Mouse (Mus musculus): ENCODE results near the gene Gm49339.
"Not testable (repeated sequence)": the region's sequence is repeated elsewhere in the genome, so short reads cannot be mapped to it uniquely, and the experiment has no call there.

Gm49339 gene

DNA sequence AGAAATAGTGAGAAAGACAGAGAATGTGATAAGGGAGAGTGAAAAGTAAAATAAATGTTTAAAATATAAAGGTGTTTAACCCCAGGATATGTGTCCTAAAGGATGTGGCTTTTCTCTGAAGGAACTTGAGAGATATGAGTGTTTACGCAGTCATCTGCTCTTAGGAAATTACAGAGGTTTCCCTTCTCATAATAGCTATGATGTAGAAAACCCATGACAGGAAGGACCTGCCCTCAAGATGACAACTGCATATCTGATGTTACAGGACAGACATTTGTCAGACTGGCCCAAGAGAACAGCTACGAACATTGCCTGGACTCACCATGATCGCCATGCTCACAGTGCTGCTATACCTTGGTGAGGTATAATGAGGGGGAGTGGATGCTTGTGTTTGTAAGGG is at the start of gene Gm49339, which contains the start of gene Lilr4b:
Gm49339 (plus strand) TSS at position 216 of the 400 bp plus-strand sequence.
Lilr4b (plus strand) TSS at position 236 of the 400 bp plus-strand sequence.
- DNase-seq (ENCODE audit: low spot score in 2 of 2), result not testable (repeated sequence)

- DNase-seq (ENCODE audit: low spot score in 2 of 2), result no peak
Observed at GRCm38 (mm10) chr10:51432940-51433339, 47.5 kb upstream of the Gm49339 start.

GRCm38 (mm10) chr10:51435684-51436083 is 44.7 kb upstream of the Gm49339 start:
- no peak for DNase-seq (ENCODE audit: low spot score in 2 of 2)

DNA sequence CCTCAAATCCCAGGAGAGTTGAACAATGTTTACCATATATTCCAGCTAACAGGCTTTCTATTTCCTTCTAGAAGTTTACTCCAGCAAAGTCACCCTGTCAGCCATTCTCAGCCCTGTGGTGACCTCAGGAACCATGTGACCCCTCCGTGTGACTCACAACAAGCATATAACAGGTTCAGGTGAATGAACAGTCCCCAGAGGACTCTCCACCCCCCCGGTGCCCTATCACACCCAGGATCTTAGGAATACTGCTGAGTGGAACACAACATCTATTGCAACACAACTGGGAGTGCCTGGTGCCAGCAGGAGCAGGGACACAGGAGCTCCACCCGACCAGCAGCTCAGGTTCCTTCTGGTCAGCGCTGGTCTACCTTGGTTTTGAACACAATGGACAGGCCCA is 28.8 kb upstream of the Gm49339 start:
- DNase-seq (ENCODE audit: low spot score in 2 of 2), result no peak

DNA sequence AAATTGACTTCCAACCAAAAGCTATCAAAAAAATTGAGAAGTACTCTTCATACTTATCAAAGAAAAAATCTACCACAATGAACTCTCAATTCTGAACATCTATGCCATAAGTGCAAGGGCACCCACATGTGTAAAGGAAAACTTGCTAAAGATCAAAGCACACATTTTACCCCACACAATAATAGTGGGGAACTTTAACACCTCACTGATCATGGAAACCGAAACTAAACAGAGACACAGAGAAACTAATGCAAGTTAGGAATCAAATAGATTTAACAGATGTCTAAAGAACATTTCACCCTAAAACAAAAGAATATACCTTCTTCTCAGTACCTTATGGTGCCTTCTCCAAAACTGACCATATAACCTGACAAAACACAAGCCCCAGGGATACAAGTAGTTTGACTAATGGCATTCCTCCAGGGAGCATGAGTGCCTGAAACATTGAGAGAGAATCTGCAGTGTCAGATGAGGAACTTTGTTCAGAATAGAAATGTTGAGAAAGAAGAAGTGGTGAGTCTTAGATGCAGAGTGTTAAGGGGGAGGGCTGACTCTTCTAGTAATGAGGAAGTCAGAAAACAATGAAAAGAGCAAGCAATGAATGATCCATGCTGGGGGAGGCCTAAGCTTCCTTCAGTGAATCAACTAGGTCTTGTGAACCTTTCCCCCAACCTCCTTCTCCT is 26.7 kb upstream of the Gm49339 start:
- no peak for DNase-seq (ENCODE audit: low spot score in 2 of 2)

- DNase-seq (ENCODE audit: low spot score in 2 of 2), result no peak
Observed at GRCm38 (mm10) chr10:51454365-51454764, 26.0 kb upstream of the Gm49339 start.

DNA sequence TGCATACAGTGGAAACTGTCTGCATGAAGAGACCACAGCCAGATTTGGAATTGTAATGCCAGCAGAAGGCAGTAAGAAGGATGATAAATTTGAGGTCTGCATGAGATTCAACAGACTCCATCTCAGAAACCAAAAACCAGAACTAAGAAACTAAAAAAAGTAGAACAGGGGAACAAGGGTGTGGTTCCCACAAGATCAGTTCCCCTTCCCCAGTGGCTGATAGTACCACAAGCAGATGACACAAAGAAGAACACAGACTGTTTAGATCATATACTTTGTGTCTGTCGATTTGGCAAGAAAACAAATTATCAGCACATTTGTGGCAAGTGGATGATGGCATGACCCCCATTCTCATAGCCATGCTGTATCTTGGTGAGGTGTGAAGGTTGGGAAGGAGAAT is 24.6 kb upstream of the Gm49339 start:
- DNase-seq (ENCODE audit: low spot score in 2 of 2), result no peak

- DNase-seq (ENCODE audit: low spot score in 2 of 2), result no peak
Observed at GRCm38 (mm10) chr10:51456369-51456768, 24.0 kb upstream of the Gm49339 start.

GRCm38 (mm10) chr10:51463800-51464199 is 16.6 kb upstream of the Gm49339 start:
- DNase-seq (ENCODE audit: low spot score in 2 of 2), result not testable (repeated sequence)

DNA sequence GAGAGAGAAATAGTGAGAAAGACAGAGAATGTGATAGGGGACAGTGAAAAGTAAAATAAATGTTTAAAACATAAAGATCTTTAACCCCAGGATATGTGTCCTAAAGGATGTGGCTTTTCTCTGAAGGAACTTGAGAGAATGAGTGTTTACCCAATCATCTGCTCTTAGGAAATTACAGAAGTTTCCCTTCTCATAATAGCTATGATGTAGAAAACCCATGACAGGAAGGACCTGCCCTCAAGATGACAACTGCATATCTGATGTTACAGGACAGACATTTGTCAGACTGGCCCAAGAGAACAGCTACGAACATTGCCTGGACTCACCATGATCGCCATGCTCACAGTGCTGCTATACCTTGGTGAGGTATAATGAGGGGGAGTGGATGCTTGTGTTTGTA is 10.3 kb downstream of the Gm49339 start, which contains the start of gene Lilrb4a:
Lilrb4a (plus strand) TSS at position 266 of the 400 bp plus-strand sequence.
- not testable (repeated sequence) for DNase-seq (ENCODE audit: low spot score in 2 of 2)

DNA sequence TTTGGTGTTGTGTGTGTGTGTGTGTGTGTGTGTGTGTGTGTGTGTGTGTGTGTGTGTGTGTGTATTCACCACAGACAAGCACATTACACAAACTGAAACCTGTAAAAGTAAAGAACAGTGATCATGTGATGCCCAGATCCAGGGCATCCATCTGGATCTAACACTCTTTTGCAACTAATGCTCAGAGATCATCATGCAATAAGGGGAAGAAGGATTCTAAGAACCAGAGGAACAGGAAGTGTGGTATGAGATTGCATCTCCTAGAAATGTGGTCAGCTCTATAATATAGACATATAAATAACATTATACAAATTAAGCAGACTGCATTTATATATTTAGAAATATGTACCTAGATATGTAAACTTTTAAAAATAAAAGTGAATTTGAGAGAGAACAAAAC is 39.6 kb downstream of the Gm49339 start:
- no peak for DNase-seq (ENCODE audit: low spot score in 2 of 2)

GRCm38 (mm10) chr10:51521453-51521852 is 41.0 kb downstream of the Gm49339 start:
- DNase-seq (ENCODE audit: low spot score in 2 of 2), result no peak

GRCm38 (mm10) chr10:51526090-51526489 is 45.7 kb downstream of the Gm49339 start:
- DNase-seq (ENCODE audit: low spot score in 2 of 2), result no peak

- no peak for DNase-seq (ENCODE audit: low spot score in 2 of 2)
Observed at GRCm38 (mm10) chr10:51526633-51527032, 46.2 kb downstream of the Gm49339 start.

DNA sequence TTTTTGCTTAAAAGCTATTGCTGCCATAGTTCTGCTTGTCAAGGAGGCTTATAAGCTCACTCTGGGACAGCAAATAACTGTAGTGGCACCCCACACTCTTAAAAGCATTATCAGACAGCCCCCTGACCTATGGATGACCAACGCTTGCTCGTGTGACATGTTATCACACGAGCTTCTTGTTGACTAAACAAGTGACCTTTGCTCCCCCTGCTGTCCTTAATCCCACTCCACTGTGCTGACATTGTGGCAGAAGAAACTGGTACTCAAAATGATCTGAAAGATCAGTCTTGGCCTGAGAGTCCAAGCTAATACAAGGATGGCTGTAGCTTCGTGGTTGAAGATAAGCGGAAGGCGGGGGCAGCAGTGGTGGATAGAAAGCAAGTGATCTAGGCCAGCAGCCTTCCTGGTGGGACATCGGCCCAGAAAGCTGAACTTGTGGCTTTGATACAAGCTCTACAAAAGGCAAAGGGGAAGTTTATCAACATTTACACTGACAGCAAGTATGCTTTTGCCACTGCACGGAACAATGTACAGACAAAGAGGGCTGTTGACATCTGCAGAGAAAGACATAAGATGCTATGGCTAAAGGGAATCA is 48.5 kb downstream of the Gm49339 start:
- DNase-seq (ENCODE audit: low spot score in 2 of 2), result no peak

- DNase-seq (ENCODE audit: low spot score in 2 of 2), result no peak
Observed at GRCm38 (mm10) chr10:51529497-51529896, 49.1 kb downstream of the Gm49339 start.

GRCm38 (mm10) chr10:51530813-51531212 is 50.4 kb downstream of the Gm49339 start:
- no peak for DNase-seq (ENCODE audit: low spot score in 2 of 2)
